Mouse (Mus musculus) heart, adult 18-20 months (tissue): ENCODE measurements around the gene Ehbp1. TPM values are rescaled to one million over a fixed set of nuclear protein-coding genes. Genes with fewer than 3 reads are reported as not detected.

Source experiments
- DNase-seq, 2 experiments: peaks; one replicate each; pipeline ENCODE4 v3.0.0; 2021 to 2022; ENCODE audit warnings: mixed read lengths in 1 of 2
- long read RNA-seq, 2 experiments: library from polyadenylated mRNA; stranded (forward); transcript quantifications; one replicate each; pipeline ENCODE4 v2.0.0; 2021
- total RNA-seq, 2 experiments: library from RNA; stranded (reverse); gene quantifications; 2 replicates each; pipeline ENCODE4 v1.2.3; 2021

Gene Ehbp1
- total RNA-seq: 100 to 1,000 TPM; 108 to 116 TPM
- long read RNA-seq, experiment 1, partial matches to known transcripts: 9 of 13 reads
- long read RNA-seq, experiment 1, other reads (novel, unspliced or antisense): 4 of 13 reads
- long read RNA-seq, experiment 2, partial matches to known transcripts: 0 of 4 reads
- long read RNA-seq, experiment 2, other reads (novel, unspliced or antisense): 4 of 4 reads

DNA sequence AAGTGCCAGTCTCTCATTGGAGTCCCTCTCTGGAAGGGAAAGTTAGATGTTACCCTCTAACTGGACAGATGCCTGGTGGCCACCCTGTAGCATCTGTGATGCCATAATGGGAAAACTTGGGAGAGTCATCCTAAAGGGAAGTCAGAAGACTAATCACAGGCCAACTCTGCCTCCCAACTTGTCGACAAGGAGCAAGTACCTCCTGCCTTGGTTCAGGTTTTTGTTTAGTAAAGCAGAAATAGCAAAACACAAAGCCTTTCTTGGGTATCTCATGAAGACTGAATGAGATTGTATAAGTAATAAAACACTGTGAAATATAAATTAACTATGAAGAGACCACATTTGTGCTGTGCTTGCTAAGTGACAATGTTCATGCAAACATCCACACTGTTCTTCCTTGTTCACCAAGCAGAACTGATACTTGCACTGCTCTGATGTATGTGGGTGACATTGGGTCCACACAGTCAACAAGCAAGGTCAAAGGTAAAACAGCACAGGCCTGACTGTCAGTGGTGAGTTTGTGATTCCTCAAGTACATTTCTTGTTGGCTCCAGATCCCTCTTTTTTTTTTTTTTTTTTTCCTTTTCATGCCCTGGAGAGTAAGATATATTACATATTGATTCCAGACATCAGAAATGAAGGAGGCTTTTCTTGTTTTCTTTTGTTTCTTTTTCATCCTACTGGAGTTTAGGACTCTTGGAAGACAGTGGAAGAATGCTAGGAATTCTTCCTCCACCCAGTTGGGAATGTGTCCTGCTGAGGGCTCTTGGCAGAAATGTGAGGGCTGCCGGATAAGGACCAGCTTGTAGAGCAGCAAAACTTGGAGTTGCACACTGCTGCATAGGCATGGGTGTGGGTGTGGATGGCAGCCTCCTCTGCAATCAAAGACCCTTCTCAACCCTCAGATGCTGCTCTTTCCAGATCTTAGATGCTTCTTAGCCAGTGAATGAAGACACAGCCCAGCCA lies at the start of gene Ehbp1:
Ehbp1 (minus strand) TSS at position 51 of the 966 bp plus-strand sequence.
- peak in 1 of 2 experiments; percentile 25 for DNase-seq

DNA sequence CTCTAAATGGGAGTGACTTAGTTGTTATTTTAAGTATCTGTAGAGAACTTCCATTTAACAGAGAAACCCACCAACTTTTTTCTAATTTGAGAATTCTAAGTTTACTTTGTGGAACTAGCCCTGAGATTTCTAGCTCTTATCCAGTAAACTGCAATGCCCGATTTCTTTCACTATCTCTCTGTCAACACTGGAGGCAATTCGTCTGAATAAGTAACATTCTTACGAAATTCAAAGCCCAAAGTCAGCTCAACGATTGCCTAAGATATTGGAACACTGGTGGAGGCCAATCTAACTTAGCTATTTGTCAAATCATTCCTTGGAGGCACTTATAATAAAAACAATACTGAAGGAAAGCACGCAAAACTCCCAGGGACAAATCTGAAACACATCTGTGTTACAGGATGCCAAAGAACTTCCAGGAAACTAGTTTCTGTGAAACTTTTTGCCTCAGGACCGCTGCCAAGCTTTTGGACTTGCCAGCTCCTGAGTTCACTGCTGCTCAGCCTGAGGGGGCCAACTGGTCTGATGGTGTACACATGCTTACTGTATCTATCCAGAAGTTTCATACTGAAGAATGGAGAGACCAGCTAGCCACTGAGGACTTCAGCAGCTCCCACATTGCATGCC lies 45.5 kb upstream of the Ehbp1 start:
- DNase-seq: peak; percentile 64 to 70

DNA sequence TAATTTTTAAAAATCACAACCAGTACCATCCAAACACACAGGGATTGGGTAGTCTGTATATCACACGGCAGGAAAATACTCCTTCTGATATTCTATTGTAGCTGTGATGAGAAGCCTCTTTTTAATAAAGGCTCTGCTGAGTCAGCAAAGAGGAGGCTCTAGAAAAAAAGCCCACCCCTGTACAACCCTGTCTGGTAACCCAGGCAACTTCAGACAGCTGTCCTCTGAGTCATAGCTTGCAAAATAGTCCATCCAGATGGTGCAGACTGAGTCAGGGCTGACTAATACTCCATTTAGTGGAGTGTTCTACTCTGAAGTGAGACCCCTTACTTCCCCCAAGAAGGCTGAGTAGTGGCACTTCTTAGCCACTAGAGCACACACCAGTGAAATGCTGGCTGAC lies 41.4 kb upstream of the Ehbp1 start:
- no peak for DNase-seq

DNA sequence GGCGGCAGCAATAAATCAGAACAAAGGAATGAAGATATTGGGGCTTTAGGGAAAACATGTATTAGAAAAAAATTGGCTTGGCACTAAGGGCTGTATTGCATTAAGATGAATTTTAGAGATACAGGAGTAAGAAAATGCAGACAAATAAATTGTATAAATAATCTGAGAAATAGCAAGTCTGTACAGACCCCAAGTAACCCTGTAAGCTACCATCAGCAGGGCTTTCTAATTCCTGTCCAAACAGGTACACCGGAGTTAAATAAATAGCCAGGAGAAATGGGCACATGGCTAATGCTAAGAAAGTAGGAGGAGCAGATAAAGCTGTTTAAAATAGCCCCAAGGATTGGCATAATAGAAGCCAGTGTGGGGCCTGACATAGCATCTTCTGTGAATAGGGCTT lies 32.7 kb upstream of the Ehbp1 start:
- no peak for DNase-seq

DNA sequence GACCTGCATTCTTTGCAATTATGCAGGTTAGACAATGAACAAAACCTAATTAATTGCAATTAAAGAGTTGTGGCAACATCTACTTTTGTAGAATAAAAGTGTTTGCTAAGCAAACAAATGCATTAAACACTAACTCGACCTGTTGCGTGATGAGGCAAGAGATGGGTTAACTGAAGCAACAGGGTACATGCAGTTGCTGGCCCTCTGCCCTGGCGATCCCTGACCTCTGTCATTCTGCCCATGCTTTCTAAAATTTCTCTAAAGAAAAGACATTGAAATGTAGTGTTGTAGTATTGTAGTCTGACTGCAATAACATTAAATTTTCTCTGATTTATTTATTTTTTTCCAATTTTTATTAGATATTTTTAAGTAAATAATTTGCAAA lies 31.2 kb upstream of the Ehbp1 start:
- DNase-seq: no peak

DNA sequence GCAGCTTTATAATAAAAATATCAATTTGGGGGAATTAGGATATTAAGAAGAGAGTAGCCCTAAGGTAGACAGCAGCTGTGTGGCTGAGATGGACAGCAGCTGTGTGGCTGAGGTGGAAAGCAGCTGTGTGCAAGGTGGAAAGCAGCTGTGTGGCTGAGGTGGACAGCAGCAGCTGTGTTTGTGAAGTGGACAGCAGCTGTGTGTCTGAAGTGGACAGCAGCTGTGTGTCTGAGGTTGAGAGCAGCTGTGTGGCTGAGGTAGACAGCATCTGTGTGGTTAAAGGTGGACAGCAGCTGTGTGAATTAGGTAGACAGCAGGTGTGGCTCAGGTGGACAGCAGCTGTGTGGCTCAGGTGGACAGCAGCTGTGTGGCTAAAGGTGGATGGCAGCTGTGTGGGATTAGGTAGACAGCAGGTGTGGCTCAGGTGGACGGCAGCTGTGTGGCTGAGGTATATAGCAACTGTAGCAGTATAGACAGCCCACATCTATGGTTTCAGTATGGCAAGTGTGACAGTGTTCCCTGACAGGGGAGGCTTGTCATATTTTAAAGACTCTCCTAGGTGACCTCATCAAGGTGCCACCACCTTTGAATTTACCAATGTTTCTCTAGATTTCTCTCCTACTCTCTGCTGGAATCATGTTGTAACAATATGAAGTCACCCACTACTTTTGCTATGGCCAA lies 30.7 kb upstream of the Ehbp1 start:
- no peak for DNase-seq

DNA sequence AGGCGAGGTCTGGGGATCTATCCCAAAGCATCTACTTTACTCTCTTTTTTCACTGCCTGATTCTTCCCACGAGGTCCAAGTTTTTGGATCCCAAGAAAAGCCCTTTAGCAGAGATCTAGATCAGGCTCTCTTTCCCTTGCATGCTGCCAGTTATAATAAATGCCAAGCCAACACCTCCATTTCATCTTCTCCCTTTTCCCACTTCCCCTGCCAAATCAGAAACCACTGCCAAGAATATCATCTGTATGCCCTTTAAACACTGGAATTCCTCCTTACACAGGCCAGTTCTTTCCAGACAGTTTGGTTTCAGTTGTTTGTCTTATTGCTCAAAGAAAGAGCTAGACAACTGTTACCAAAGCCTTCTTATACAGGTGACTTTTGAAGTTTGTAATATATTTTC lies 27.7 kb upstream of the Ehbp1 start:
- DNase-seq: peak; percentile 6 to 16

DNA sequence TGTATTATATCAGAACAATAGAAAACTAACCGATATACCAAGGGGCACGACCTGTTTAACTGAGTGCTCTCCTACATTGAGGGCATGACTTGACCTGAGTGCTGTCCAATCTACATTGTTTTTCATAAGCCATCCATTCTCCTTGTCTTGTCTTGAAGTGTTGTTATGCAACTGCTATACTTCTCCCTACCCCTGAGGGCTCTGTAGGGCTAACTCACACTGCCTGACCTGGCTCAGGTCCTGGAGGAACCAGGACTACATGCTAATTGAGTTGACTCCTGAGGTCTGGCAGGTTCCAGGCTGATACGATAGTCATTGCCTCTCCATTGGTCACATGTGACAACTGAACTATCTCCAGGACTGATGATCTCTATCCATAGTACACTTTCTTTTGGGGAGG lies 26.5 kb upstream of the Ehbp1 start:
- DNase-seq: no peak

DNA sequence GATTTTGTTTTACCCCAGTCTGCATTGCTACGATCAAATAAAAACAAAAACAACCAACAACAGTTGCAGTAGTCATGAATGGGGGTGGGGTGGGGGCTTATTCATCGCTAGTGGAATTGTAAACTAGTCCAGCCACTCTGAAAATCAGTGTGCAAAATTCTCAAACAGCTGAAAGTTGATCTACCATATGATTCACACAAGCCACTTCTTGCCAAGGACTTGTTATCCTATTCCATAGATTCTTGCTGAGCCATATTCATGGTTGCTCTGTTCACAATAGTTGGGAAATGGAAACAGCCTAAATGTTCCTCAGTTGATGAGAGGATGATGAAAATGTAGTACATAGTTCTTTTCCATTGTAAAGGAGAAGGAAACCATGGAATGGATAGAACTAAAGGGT lies 24.4 kb upstream of the Ehbp1 start:
- DNase-seq: no peak

DNA sequence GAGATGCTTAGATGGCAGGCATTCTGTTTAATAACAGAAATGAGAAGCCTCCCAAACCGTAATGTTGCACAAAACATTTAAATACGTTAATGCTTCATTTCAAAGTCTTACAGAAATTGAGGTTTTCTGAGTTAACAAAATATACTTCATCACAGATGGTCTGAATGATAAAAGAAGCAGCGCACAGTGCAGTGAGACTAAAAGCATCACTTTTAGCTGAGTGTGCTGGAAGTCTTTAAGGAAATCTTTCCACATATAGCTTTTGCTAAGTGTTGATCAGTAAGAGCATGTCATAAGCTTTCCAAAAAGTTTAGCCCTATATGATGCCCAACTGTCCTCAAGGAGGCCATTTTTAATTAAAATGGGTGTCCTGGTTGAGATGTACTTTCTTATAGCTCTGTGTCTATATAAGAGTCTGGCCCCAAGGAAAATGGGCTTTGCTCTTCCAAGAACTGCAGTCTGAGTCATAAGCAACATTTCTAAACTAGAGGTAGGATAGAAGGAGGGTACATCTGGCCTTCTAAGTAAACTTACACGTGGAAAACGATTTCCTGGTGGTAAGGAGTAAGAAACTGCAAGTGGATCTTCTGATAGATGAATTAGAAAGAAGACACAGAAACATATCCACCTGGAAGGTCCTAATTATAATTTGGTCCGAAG lies 12.0 kb upstream of the Ehbp1 start:
- DNase-seq: no peak

DNA sequence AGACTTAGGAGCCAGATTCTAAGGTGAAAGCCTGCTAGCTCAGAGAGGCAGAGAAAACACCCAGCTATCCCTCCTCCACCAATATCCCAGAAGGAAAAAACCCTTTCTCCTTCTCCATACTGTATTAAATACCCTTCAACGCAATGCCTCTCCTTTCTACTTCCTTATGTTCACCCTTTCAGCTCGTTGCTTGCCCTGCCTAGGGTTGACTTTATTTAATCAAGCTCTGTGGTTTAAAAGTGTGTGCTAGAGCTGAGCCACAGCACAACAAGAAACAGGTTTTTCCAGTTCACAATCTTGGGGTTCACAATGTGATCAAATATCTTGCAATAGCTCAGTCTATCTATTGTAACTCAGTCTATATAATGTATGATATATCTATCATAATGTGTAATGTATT lies 7.9 kb upstream of the Ehbp1 start:
- no peak for DNase-seq

DNA sequence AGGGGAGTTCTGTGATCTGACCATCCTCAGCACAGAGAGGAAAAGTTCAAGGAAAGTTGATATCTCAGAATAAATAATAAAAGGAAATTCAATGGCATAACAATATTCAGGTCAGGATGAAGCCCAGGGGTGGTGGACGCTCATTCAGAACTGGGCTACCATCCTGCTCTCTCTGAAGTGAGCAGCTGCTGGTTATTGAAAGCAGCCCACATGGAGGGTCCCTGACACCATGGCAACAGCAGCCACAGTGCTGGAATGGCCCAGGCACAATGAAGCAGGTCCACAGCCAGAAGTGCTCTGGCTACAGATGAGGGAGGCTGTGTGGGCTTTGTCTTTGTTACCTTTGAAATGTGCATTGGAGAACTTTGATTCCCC lies 6.4 kb upstream of the Ehbp1 start:
- DNase-seq: no peak

DNA sequence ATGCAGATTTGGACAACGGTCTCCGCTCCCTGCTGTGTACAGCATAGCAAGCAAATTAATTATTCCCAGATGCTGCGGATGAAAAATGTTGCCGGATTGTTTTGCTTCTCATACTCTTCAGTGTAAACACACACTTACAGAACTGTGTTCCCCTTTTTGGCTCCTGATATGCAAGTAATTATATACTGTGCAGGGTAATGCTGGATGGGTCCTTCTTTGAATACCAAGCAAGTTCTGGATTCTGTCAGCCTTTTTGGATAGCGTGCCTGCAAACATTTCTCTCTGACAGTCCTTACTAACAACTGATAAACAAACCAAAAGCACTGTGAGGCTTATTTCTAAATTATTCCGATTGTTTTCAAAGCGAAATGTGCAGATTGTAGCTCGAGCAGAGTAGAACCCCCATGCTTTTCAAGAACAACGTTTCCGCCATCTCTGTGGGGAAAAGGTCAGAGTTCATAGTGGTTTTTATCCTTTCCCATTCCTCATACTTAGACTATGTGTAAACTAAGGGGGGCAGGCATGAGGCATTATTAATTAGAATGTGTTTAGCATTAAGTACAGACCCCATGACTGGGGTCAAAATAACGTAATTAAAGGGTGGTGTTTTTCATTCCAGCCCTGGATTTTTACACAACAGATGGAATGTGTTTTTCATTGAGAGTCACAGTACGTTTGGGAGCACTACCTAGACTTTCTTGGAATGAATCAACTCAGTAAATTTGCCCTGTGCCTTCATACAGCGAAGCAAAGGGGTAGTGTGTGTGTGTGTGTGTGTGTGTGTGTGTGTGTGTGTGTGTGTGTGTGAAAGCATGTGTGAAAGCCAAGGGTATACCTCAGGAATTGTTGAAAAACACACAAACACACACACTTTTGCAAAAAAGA lies 5.8 kb upstream of the Ehbp1 start:
- DNase-seq: peak; percentile 6 to 19

DNA sequence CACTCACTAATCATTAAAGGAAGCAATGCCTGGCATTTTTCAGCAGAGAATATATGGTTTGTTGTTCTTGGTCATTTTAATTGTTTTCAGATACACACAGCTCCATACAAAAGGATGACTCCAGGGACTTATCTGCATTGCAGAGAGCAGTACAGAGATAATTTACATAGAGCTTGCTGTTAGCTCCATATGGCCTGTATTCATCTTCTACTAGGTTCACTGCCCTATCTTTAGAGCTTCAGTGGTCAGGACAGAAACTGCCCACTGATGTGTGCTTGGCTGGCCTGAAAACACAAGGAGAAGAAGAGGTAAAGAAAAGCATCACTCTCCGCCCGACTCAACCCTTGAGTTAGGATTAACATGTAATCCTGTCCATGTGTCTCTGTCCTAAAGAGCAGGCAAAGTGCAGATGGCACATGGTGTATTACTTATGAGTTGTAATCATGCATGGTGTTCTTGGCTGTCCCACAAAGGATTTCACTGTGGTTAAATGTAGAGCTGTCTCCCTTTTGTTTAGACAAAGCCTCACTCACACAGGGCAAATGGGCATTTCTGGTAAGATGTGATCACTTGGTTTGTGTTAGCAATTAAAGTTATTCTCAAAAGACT lies 14.7 kb downstream of the Ehbp1 start:
- no peak for DNase-seq

DNA sequence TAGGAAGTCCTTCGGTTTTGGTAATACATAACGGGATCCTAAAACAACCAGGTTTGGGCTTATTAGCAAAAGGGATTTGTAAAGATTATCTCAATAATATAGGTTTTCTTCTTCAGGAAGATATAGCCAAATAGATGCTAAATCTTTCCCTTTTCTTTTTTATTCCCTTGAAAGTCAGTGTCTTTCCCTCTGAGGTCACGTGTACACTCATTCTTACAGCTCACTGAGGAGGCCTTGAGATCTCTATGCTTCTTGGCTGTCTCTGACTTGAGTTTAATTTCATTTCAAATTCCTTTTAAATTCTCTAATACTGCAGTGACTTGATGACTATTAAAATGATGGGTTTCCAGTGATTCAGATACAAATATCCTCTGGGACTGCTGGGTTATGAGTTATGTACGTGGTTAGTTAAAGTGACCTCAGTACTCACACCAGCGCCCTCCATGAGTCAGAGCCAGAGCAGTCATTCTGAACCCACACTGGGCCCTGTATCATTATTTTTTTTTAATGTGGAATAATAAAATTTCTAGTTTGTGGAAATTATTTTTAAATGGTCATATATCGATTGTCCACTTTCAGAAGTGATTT lies 24.2 kb downstream of the Ehbp1 start:
- no peak for DNase-seq

DNA sequence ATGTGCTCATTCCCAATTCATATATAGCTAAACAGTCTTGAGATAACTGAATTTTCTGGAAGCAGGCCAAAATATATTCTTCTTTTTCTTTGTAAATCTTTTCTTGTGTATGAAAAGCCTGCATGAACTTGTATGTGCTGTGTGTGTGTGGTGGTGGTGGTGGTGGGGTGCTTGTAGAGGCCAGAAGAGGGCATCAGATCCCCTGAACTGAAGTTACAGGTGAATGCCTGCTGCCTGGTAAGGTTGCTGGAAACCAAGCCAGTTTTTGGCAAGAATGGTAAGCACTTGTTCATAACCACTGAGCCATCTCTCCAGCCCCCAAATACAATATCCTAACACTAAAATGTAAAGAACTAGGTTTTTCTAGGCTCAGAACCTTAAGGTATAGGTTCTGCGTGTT lies 26.3 kb downstream of the Ehbp1 start:
- DNase-seq: no peak

DNA sequence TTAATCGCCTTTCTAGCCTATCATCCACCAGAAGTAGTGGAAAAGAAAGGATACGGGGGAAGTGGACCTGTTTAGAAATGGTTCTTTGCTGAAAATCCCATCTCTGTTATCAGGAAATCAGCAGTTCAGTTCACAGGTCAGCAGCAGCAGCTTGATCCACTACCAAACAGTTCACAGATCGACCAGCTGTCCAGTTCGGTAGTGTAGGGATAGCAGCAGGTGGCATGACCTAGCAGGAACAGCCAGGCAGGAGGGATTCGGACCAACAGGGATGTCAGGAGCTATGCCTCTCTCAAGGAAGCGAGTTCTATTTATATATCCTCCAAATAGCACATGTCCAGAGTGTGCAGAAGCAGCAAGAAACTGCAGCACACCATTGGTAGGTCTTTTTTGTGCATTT lies 40.9 kb downstream of the Ehbp1 start:
- DNase-seq: no peak

DNA sequence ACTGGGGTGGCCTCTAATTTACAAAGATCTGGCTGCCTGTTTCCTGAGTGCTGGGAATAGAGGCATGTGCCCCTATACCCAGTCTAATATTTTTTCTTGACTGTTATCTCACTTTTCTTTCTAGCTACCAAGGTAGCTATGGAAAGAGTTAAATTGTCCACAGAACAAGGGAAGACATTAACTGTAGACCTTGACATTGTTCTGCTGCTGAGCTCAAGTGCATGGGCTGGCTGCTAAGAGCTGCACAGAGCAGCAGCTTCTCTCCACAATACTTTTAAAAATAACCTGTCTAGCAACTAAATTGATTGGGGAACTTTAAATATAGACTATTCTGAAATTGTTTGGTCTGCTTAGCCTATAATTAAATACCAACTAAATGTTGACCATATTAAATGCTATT lies 52.9 kb downstream of the Ehbp1 start:
- DNase-seq: no peak

DNA sequence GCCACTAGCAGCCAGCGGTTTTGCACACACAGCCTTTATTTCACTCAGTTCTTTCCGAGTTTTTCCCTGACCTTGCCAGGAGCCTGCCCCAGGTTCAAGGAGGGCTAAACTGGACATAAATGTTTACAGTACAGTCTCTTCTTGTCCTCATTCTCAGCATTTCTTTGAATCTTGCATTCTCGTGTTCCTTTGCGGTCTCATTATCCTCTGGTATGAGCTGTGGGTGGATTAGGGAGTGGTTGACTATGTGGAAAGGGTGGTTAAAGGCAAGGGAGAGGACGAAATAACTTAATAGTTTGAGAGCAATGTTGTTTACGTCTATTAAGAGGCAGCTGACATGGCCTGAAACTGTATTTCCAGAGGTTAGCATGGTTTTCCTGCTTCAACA lies 54.6 kb downstream of the Ehbp1 start:
- DNase-seq: no peak

DNA sequence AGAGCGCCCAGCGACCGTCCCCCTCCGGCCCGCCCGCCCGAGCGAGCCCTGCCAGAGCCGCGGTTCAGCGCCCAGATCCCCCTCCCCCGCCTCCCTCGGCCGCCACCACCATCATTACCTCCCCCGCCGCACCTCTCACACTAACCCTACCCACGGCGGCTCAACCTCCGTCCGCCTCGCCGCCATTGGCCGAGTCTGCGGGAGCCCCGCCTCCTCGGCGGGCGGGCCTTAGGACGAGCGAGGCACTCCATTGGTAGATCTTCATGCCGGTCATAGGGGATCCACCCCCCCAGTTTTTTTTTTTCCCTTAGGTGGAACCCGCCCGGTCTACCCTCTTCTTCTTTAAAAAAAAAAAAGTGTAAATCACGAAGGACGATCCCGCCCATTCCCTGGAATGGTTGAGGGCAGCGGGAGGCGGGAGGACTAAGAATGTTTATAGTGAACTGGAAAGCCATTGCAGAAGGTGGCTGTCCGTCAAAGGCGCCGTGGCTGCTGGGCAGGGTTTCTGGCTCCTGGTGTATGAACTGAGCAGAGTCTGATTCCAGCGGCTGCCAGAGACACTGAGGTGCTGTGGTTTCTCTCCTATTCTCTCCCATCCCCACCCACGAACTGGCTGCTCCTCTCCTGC lies 55.1 kb downstream of the Ehbp1 start:
- DNase-seq: peak; percentile 98
